Mouse (Mus musculus): ENCODE data around the gene Gpc6. TPM values are rescaled to one million over a fixed set of nuclear protein-coding genes. Genes with fewer than 3 reads are reported as not detected.

The Gpc6 gene
- polyA plus RNA-seq, 1 experiment from 2014 or later = 32.2 TPM

GRCm38 (mm10) chr14:117990203-117990602 lies 1065.1 kb downstream of the Gpc6 start:
- no peak for ATAC-seq (ENCODE audit: low FRiP score)
- Histone ChIP-seq H3K9me3 (ENCODE audit: control insufficient read depth, low read length) (no peaks in the 10 kb centered on the region), H3K27me3 (ENCODE audit: control insufficient read depth, insufficient read depth, low read length) (no peaks in the 10 kb centered on the region), H3K36me3 (ENCODE audit: control insufficient read depth, insufficient read depth, low read length) (no peaks in the 10 kb centered on the region), H3K27ac (ENCODE audit: low read depth, low read length) (no peak overlapping the region), H3K4me1 (replicated peaks; ENCODE audit: control insufficient read depth, insufficient read depth, low read length) (no peaks in the 10 kb centered on the region), H3K9ac (ENCODE audit: low read depth, low read length) (no peak overlapping the region), H3K4me2 (replicated peaks; ENCODE audit: low read depth, low read length) (no peak overlapping the region), H3K4me3 (ENCODE audit: low read depth, low read length) (no peak overlapping the region)
- DNase-seq (ENCODE audit: low spot score) = no peak
- WGBS = 77% methylated on average over 8 of the region's 8 CpGs

DNA sequence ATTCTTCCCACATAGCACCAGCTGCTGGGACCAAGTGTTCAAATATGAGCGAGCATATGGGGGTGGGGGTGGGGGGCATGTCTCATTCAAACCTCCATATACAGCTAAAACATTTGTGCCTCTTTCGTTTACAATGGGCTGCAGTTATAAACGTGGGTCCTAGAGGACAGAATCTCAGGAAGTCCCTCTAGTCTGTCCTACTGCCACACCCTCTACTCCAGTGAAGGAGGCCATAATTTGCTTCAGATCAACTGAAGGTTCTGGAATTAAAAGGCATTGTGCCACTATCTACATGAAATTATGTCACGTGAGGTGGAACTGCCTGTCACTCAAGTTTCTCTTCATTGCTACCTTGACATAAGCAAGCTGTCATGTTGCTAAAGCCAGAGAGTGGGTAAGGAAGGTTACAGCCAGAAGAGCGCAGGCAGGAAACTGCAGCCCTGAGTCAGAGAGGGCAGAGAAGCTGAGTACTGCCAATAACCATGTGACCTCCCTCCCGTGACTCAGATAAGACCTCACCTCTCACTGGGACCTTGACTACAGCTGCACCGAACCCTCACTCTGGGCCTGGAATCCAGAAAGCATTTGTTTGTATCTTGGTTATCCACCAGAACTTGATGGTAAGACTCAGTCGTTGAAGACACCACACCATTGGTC lies 1067.6 kb downstream of the Gpc6 start:
- Histone ChIP-seq H3K36me3 (ENCODE audit: control insufficient read depth, insufficient read depth, low read length) (no peaks in the 10 kb centered on the region), H3K9me3 (ENCODE audit: control insufficient read depth, low read length) (no peaks in the 10 kb centered on the region), H3K27ac (ENCODE audit: low read depth, low read length) (no peak overlapping the region), H3K4me3 (ENCODE audit: low read depth, low read length) (no peak overlapping the region), H3K27me3 (ENCODE audit: control insufficient read depth, insufficient read depth, low read length) (no peaks in the 10 kb centered on the region), H3K4me2 (replicated peaks; ENCODE audit: low read depth, low read length) (no peak overlapping the region), H3K4me1 (replicated peaks; ENCODE audit: control insufficient read depth, insufficient read depth, low read length) (no peaks in the 10 kb centered on the region), H3K9ac (ENCODE audit: low read depth, low read length) (no peak overlapping the region)
- no peak for DNase-seq (ENCODE audit: low spot score)
- WGBS = 80% methylated on average over 8 of the region's 8 CpGs
- ATAC-seq (ENCODE audit: low FRiP score) = no peak

- no peaks in the 10 kb centered on the region for H3K36me3 ChIP-seq (ENCODE audit: control insufficient read depth, insufficient read depth, low read length)
- H3K27ac ChIP-seq (ENCODE audit: low read depth, low read length) = no peak overlapping the region
- no peak for ATAC-seq (ENCODE audit: low FRiP score)
- WGBS = 84% methylated on average over 6 of the region's 6 CpGs
- H3K4me2 ChIP-seq (replicated peaks; ENCODE audit: low read depth, low read length) = no peak overlapping the region
- no peak for DNase-seq (ENCODE audit: low spot score)
- H3K9ac ChIP-seq (ENCODE audit: low read depth, low read length) = no peak overlapping the region
- H3K9me3 ChIP-seq (ENCODE audit: control insufficient read depth, low read length) = no peaks in the 10 kb centered on the region
- H3K4me3 ChIP-seq (ENCODE audit: low read depth, low read length) = no peak overlapping the region
- no peaks in the 10 kb centered on the region for H3K27me3 ChIP-seq (ENCODE audit: control insufficient read depth, insufficient read depth, low read length)
- H3K4me1 ChIP-seq (replicated peaks; ENCODE audit: control insufficient read depth, insufficient read depth, low read length) = no peaks in the 10 kb centered on the region
Measured at GRCm38 (mm10) chr14:117993845-117994244, 1068.7 kb downstream of the Gpc6 start.

DNA sequence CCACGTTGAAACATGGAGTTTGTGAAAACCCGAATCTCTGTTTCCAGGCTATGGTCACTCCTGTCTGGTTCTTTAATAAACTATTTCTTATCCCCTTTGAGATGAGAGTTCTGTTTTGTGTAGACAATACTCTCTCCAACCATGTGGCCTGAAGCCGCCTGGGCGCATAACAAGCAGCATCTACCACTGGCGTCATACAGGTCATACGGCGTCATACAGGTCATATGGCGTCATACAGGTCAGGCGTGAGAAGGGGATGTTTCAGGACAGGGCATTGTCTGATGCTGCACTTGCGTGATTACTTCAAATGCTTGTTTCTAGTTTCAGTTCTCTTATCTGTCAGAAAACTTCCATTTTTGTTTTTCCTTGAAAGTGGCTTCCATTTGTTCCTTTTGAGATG lies 1079.3 kb downstream of the Gpc6 start:
- DNase-seq (ENCODE audit: low spot score) (no peak), ATAC-seq (ENCODE audit: low FRiP score) (no peak)
- no peaks in the 10 kb centered on the region for H3K9me3 ChIP-seq (ENCODE audit: control insufficient read depth, low read length)
- H3K27ac ChIP-seq (ENCODE audit: low read depth, low read length) = no peak overlapping the region
- no peaks in the 10 kb centered on the region for H3K36me3 ChIP-seq (ENCODE audit: control insufficient read depth, insufficient read depth, low read length)
- peaks cover 2% of the 10 kb centered on the region; the same call in 1 of the 2 replicates for H3K27me3 ChIP-seq (ENCODE audit: control insufficient read depth, insufficient read depth, low read length)
- H3K4me3 ChIP-seq (ENCODE audit: low read depth, low read length) = no peak overlapping the region
- no peak overlapping the region for H3K4me2 ChIP-seq (replicated peaks; ENCODE audit: low read depth, low read length)
- peaks cover 7% of the 10 kb centered on the region for H3K4me1 ChIP-seq (replicated peaks; ENCODE audit: control insufficient read depth, insufficient read depth, low read length)
- 89% methylated on average over 10 of the region's 10 CpGs for WGBS
- H3K9ac ChIP-seq (ENCODE audit: low read depth, low read length) = no peak overlapping the region

GRCm38 (mm10) chr14:118005697-118006096 lies 1080.6 kb downstream of the Gpc6 start:
- DNase-seq (ENCODE audit: low spot score) (peak; percentile 75), ATAC-seq (ENCODE audit: low FRiP score) (peak; percentile 51; the same call in 1 of the 2 replicates)
- no peak overlapping the region for H3K27ac ChIP-seq (ENCODE audit: low read depth, low read length)
- no peak overlapping the region for H3K9ac ChIP-seq (ENCODE audit: low read depth, low read length)
- 29% methylated on average over 5 of the region's 5 CpGs for WGBS
- peaks cover 2% of the 10 kb centered on the region; the same call in 1 of the 2 replicates for H3K27me3 ChIP-seq (ENCODE audit: control insufficient read depth, insufficient read depth, low read length)
- H3K9me3 ChIP-seq (ENCODE audit: control insufficient read depth, low read length) = no peaks in the 10 kb centered on the region
- no peaks in the 10 kb centered on the region for H3K36me3 ChIP-seq (ENCODE audit: control insufficient read depth, insufficient read depth, low read length)
- no peak overlapping the region for H3K4me2 ChIP-seq (replicated peaks; ENCODE audit: low read depth, low read length)
- H3K4me1 ChIP-seq (replicated peaks; ENCODE audit: control insufficient read depth, insufficient read depth, low read length) = peaks cover 7% of the 10 kb centered on the region
- H3K4me3 ChIP-seq (ENCODE audit: low read depth, low read length) = no peak overlapping the region

DNA sequence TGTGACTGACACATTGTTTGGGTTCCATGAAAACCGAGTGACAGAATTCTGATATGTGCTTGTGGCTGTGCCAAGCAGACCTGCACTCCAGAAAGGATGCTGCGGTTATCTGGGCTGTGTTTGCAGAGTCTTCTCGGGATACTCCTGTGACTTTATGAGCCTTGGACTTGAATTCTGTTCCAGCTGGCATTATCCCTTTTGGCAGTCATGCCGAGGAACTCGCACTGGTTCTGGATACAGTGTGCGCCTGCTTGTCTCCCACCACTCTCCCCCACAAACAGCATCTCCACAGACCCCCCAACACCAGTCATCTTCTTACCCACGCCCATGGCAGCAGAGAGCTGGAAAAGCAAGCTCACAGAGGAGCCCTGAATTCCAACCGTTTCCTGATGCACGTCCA lies 1084.4 kb downstream of the Gpc6 start:
- Histone ChIP-seq H3K4me2 (replicated peaks; ENCODE audit: low read depth, low read length) (no peak overlapping the region), H3K27me3 (ENCODE audit: control insufficient read depth, insufficient read depth, low read length) (no peaks in the 10 kb centered on the region), H3K9ac (ENCODE audit: low read depth, low read length) (no peak overlapping the region), H3K27ac (ENCODE audit: low read depth, low read length) (no peak overlapping the region), H3K4me3 (ENCODE audit: low read depth, low read length) (no peak overlapping the region), H3K4me1 (replicated peaks; ENCODE audit: control insufficient read depth, insufficient read depth, low read length) (no peaks in the 10 kb centered on the region), H3K36me3 (ENCODE audit: control insufficient read depth, insufficient read depth, low read length) (no peaks in the 10 kb centered on the region), H3K9me3 (ENCODE audit: control insufficient read depth, low read length) (no peaks in the 10 kb centered on the region)
- 80% methylated on average over 9 of the region's 9 CpGs for WGBS
- DNase-seq (ENCODE audit: low spot score) (no peak), ATAC-seq (ENCODE audit: low FRiP score) (no peak)

- H3K27me3 ChIP-seq (ENCODE audit: control insufficient read depth, insufficient read depth, low read length) = no peaks in the 10 kb centered on the region
- H3K4me3 ChIP-seq (ENCODE audit: low read depth, low read length) = no peak overlapping the region
- DNase-seq (ENCODE audit: low spot score) = no peak
- WGBS = 82% methylated on average over 8 of the region's 8 CpGs
- H3K27ac ChIP-seq (ENCODE audit: low read depth, low read length) = no peak overlapping the region
- no peaks in the 10 kb centered on the region for H3K36me3 ChIP-seq (ENCODE audit: control insufficient read depth, insufficient read depth, low read length)
- H3K4me2 ChIP-seq (replicated peaks; ENCODE audit: low read depth, low read length) = no peak overlapping the region
- ATAC-seq (ENCODE audit: low FRiP score) = no peak
- H3K9ac ChIP-seq (ENCODE audit: low read depth, low read length) = no peak overlapping the region
- H3K9me3 ChIP-seq (ENCODE audit: control insufficient read depth, low read length) = no peaks in the 10 kb centered on the region
- no peaks in the 10 kb centered on the region for H3K4me1 ChIP-seq (replicated peaks; ENCODE audit: control insufficient read depth, insufficient read depth, low read length)
Measured at GRCm38 (mm10) chr14:118013237-118013636, 1088.1 kb downstream of the Gpc6 start.

- no peaks in the 10 kb centered on the region for H3K4me1 ChIP-seq (replicated peaks; ENCODE audit: control insufficient read depth, insufficient read depth, low read length)
Measured at GRCm38 (mm10) chr14:118019314-118019713, 1094.2 kb downstream of the Gpc6 start.

DNA sequence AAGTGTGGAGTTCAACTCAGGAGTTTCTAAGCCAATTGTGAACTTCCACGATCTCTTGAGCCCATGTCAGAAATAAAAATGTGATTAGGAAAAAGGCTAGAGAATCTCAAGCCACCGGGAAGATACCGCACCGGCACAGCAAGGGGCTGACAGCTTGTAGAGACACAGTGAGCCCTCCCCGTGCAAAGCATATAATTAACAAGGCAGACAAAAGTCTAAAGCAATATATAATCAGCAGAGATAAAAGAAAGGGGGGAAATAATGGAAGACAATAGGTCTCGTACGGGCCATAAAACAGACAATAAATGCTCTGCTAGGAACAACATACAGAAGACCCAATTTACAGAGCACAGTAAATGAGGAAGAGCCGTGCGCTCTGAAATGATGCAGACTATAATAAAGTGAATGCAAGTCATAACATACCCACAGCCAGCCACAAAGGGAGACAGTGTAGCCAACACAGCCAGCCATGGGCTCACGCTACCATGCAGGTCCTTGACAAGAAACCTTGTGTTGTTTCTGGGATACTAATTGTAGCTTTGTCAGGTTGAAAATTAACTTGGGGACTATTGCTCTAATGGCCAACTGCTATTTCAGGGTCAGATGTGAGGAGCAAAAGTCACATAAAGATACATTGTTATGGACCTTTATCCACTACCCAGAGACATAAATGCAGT lies 1096.9 kb downstream of the Gpc6 start:
- H3K4me1 ChIP-seq (replicated peaks; ENCODE audit: control insufficient read depth, insufficient read depth, low read length) = no peaks in the 10 kb centered on the region
- no peak for DNase-seq (ENCODE audit: low spot score)
- ATAC-seq (ENCODE audit: low FRiP score) = no peak
- H3K27ac ChIP-seq (ENCODE audit: low read depth, low read length) = no peak overlapping the region
- 54% methylated on average over 10 of the region's 10 CpGs for WGBS
- no peak overlapping the region for H3K4me3 ChIP-seq (ENCODE audit: low read depth, low read length)
- H3K27me3 ChIP-seq (ENCODE audit: control insufficient read depth, insufficient read depth, low read length) = no peaks in the 10 kb centered on the region
- no peaks in the 10 kb centered on the region for H3K36me3 ChIP-seq (ENCODE audit: control insufficient read depth, insufficient read depth, low read length)
- H3K9ac ChIP-seq (ENCODE audit: low read depth, low read length) = no peak overlapping the region
- H3K4me2 ChIP-seq (replicated peaks; ENCODE audit: low read depth, low read length) = no peak overlapping the region
- H3K9me3 ChIP-seq (ENCODE audit: control insufficient read depth, low read length) = no peaks in the 10 kb centered on the region

More at GRCm38 (mm10) chr14:118019314-118019713, 1094.2 kb downstream of the Gpc6 start:
- 80% methylated on average over 5 of the region's 5 CpGs for WGBS
- H3K9ac ChIP-seq (ENCODE audit: low read depth, low read length) = no peak overlapping the region
- no peak overlapping the region for H3K4me3 ChIP-seq (ENCODE audit: low read depth, low read length)
- no peak overlapping the region for H3K27ac ChIP-seq (ENCODE audit: low read depth, low read length)
- H3K9me3 ChIP-seq (ENCODE audit: control insufficient read depth, low read length) = no peaks in the 10 kb centered on the region
- no peak for ATAC-seq (ENCODE audit: low FRiP score)
- DNase-seq (ENCODE audit: low spot score) = no peak
- H3K27me3 ChIP-seq (ENCODE audit: control insufficient read depth, insufficient read depth, low read length) = no peaks in the 10 kb centered on the region
- H3K4me2 ChIP-seq (replicated peaks; ENCODE audit: low read depth, low read length) = no peak overlapping the region
- no peaks in the 10 kb centered on the region for H3K36me3 ChIP-seq (ENCODE audit: control insufficient read depth, insufficient read depth, low read length)
